Mouse (Mus musculus) lung, postnatal 0 days (tissue): ENCODE results near the gene Safb2.

Experiments used
- CTCF ChIP-seq: IDR thresholded peaks from 2 replicates; pipeline ENCODE4 v1.5.1; 2016; ENCODE audit warnings: antibody characterized with exemption, mild to moderate bottlenecking
- EP300 ChIP-seq: IDR thresholded peaks from 2 replicates; pipeline ENCODE4 v1.6.1; 2016; ENCODE audit warnings: antibody characterized with exemption, mild to moderate bottlenecking, control low read depth

DNA sequence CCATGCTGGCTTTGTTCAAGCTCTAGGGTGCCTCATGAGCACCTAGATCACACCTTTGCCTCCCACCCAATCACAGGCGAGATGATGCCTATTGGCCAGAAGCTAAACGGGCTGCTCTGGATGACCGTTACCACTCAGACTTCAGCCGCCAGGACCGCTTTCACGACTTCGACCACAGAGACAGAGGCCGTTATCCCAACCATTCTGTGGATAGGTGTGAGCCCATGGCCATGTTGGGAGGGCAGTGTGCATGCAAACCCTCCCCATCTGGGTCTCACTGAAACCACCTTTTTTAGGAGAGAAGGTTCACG lies 19.6 kb upstream of the Safb2 start:
- no peak for TF ChIP-seq CTCF
- no peak for TF ChIP-seq EP300
